Mouse (Mus musculus) lung, embryonic 14.5 days (tissue): ENCODE measurements around the gene Nrros. TPM values are rescaled to one million over a fixed set of nuclear protein-coding genes. Genes with fewer than 3 reads are reported as not detected.

Experiments used
- ATAC-seq: fragments of 200-750 bp; cut with Nextera tagmentation; 2 replicates; pipeline ENCODE4 v1.8.0; 2017; ENCODE audit warnings: mild to moderate bottlenecking, moderate TSS enrichment, moderate library complexity; ENCODE audit not compliant: insufficient read depth
- DNase-seq: peaks from one replicate; pipeline ENCODE4 v3.0.0-alpha.2; 2015
- H3K27ac ChIP-seq: fragments of 300-500 bp; sonication (generic); 2 replicates; pipeline ENCODE4 v1.5.1; 2014; ENCODE audit warnings: low read depth, mild to moderate bottlenecking, moderate library complexity
- H3K27me3 ChIP-seq: fragments of 300-500 bp; sonication (generic); 2 replicates; pipeline ENCODE4 v1.6.1; 2014; ENCODE audit warnings: low read length, control low read depth; ENCODE audit not compliant: insufficient read depth
- H3K36me3 ChIP-seq: fragments of 300-500 bp; sonication (generic); 2 replicates; pipeline ENCODE4 v1.6.1; 2014; ENCODE audit warnings: control low read depth; ENCODE audit not compliant: insufficient read depth
- H3K4me1 ChIP-seq: fragments of 300-500 bp; sonication (generic); 2 replicates; pipeline ENCODE4 v1.6.1; 2014; ENCODE audit warnings: antibody characterized with exemption, control low read depth; ENCODE audit not compliant: insufficient read depth
- H3K4me2 ChIP-seq: fragments of 300-500 bp; sonication (generic); 2 replicates; pipeline ENCODE4 v1.6.1; 2014; ENCODE audit warnings: mild to moderate bottlenecking
- H3K4me3 ChIP-seq: fragments of 300-500 bp; sonication (generic); 2 replicates; pipeline ENCODE4 v1.5.1; 2014; ENCODE audit warnings: low read depth, low read length
- H3K9ac ChIP-seq: fragments of 300-500 bp; sonication (generic); 2 replicates; pipeline ENCODE4 v1.6.1; 2014
- H3K9me3 ChIP-seq: fragments of 300-500 bp; sonication (generic); 2 replicates; pipeline ENCODE4 v1.6.1; 2016; ENCODE audit warnings: low read depth, low read length, control low read depth
- CTCF ChIP-seq: IDR thresholded peaks from 2 replicates; pipeline ENCODE4 v1.5.1; 2016; ENCODE audit warnings: antibody characterized with exemption, low read depth
- WGBS: fragments of 180-500 bp; shearing (Covaris S2); extraction: QIAGEN DNeasy Blood & Tissue Kit; methylation state at CpG from one replicate; pipeline ENCODE4 v1.1.7; 2014; 5-methylcytosine and 5-hydroxymethylcytosine counted together
- polyA plus RNA-seq: library from polyadenylated mRNA; unstranded; fragments of >200 nt; fragmentation: Nextera tagmentation; extraction: Ambion mirVana; gene quantifications from 2 replicates; pipeline ENCODE4 v1.2.1, GENCODE M21; 2014

Gene Nrros
- polyA plus RNA-seq, 1 experiment from 2014 or later: 42.6 TPM

DNA sequence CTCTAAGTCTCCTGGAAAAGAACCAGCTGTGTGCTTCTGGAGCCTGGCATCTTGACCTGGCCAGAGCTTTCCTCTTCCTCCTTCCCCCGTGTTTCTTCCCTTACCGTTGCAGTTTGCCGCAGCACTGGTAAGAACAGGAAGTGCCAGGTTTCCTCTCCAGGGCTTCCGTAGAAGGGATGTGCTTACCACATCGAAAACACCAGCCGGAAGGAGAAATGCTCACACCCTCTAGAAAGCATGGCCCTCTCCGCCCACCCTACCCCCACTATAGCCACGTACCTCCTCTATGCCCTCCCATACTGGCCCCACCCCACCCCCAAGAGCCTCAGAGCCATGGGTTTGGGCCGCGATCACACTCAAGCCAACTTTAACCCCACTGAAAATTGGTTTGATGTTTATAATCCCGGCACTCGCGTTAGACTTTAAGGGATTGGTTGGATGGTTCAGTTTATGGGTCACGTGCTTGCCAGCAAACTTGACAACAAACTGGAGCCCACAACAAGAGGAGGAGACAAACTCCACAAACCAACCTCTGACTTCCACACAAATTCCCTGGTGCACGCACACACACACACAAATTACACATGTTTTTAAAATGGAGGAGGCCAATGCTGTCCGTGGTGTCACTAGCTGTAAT is 35.1 kb downstream of the Nrros start:
- peak; percentile 56; the same call in 1 of the 2 replicates for ATAC-seq
- DNase-seq: peak; percentile 59
- Histone ChIP-seq H3K4me1 (no peaks in the 10 kb centered on the region), H3K9me3 (no peaks in the 10 kb centered on the region), H3K36me3 (no peaks in the 10 kb centered on the region), H3K4me3 (peak overlapping the region; percentile 22), H3K27me3 (no peaks in the 10 kb centered on the region), H3K27ac (peak overlapping the region; percentile 76), H3K9ac (no peak overlapping the region; the same call in 1 of the 2 replicates), H3K4me2 (peak overlapping the region; percentile 51)
- WGBS: 51% methylated on average over 16 of the region's 16 CpGs
- TF ChIP-seq CTCF: no peak

- H3K27ac ChIP-seq: peak overlapping the region; percentile 76
- 54% methylated on average over 20 of the region's 20 CpGs for WGBS
- peak overlapping the region; percentile 51 for H3K4me2 ChIP-seq
- no peaks in the 10 kb centered on the region for H3K27me3 ChIP-seq
- DNase-seq (peak; percentile 9), ATAC-seq (no peak)
- H3K9ac ChIP-seq: no peak overlapping the region; the same call in 1 of the 2 replicates
- H3K4me3 ChIP-seq: peak overlapping the region; percentile 22
- H3K4me1 ChIP-seq: no peaks in the 10 kb centered on the region
- TF ChIP-seq CTCF: no peak
- H3K9me3 ChIP-seq: no peaks in the 10 kb centered on the region
- H3K36me3 ChIP-seq: no peaks in the 10 kb centered on the region
Measured at GRCm38 (mm10) chr16:32129449-32130189, 35.8 kb downstream of the Nrros start.

DNA sequence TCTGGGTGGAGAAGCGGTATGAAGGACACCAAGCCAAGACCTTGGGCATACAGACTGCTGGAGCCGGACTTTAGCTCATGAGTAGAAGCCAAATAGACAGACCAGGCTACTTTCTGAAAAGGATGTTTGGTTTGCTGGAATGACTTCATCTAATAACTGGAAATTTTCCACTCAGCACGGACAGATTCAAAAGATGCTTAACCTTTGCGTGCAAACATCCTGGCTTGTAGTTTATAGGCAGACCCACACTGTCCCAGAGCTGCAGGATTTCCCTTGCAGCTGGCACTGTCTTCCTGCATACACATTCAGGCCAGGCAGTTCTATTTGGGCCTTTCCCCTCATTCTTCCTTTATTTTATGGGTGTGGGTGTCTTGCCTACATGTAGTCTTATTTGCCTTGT is 38.3 kb downstream of the Nrros start:
- H3K27ac ChIP-seq: peak overlapping the region; percentile 59
- ATAC-seq (no peak), DNase-seq (peak; percentile 54)
- TF ChIP-seq CTCF: no peak
- no peaks in the 10 kb centered on the region for H3K36me3 ChIP-seq
- H3K4me3 ChIP-seq: no peak overlapping the region
- H3K27me3 ChIP-seq: no peaks in the 10 kb centered on the region
- no peaks in the 10 kb centered on the region for H3K4me1 ChIP-seq
- no peak overlapping the region for H3K9ac ChIP-seq
- no peaks in the 10 kb centered on the region for H3K9me3 ChIP-seq
- H3K4me2 ChIP-seq: no peak overlapping the region
- 62% methylated on average over 4 of the region's 4 CpGs for WGBS

GRCm38 (mm10) chr16:32125364-32125763 is 40.0 kb downstream of the Nrros start:
- WGBS: 85% methylated on average over 3 of the region's 3 CpGs
- Histone ChIP-seq H3K36me3 (no peaks in the 10 kb centered on the region), H3K27ac (0 out of 2 replicates have a peak overlapping the region, but pooled peaks have one; percentile 1), H3K4me1 (no peaks in the 10 kb centered on the region), H3K9ac (no peak overlapping the region), H3K27me3 (no peaks in the 10 kb centered on the region), H3K9me3 (no peaks in the 10 kb centered on the region), H3K4me3 (no peak overlapping the region), H3K4me2 (no peak overlapping the region)
- no peak for TF ChIP-seq CTCF
- no peak for ATAC-seq
- no peak for DNase-seq

- no peaks in the 10 kb centered on the region for H3K36me3 ChIP-seq
- H3K4me2 ChIP-seq: no peak overlapping the region
- ATAC-seq (no peak), DNase-seq (peak; percentile 58)
- H3K27ac ChIP-seq: peak overlapping the region; percentile 13; the same call in 1 of the 2 replicates
- no peak overlapping the region for H3K4me3 ChIP-seq
- no peaks in the 10 kb centered on the region for H3K4me1 ChIP-seq
- no peaks in the 10 kb centered on the region for H3K27me3 ChIP-seq
- H3K9me3 ChIP-seq: no peaks in the 10 kb centered on the region
- no peak for TF ChIP-seq CTCF
- WGBS: 57% methylated on average over 17 of the region's 17 CpGs
- no peak overlapping the region for H3K9ac ChIP-seq
Measured at GRCm38 (mm10) chr16:32124444-32125335, 40.7 kb downstream of the Nrros start.

- no peak overlapping the region for H3K4me3 ChIP-seq
- H3K27me3 ChIP-seq: no peaks in the 10 kb centered on the region
- 85% methylated on average over 7 of the region's 7 CpGs for WGBS
- TF ChIP-seq CTCF: no peak
- no peak overlapping the region for H3K9ac ChIP-seq
- no peaks in the 10 kb centered on the region for H3K36me3 ChIP-seq
- DNase-seq (no peak), ATAC-seq (no peak)
- no peak overlapping the region for H3K4me2 ChIP-seq
- peak overlapping the region; percentile 13; the same call in 1 of the 2 replicates for H3K27ac ChIP-seq
- no peaks in the 10 kb centered on the region for H3K9me3 ChIP-seq
- H3K4me1 ChIP-seq: no peaks in the 10 kb centered on the region
Measured at GRCm38 (mm10) chr16:32124020-32124419, 41.4 kb downstream of the Nrros start.
